Mouse (Mus musculus): ENCODE measurements around the gene Rpl11. TPM values are rescaled to one million over a fixed set of nuclear protein-coding genes. Genes with fewer than 3 reads are reported as not detected.

Gene Rpl11
- polyA plus RNA-seq, 1 experiment from 2014 or later: 410 TPM

- Histone ChIP-seq H3K27me3 (ENCODE audit: control insufficient read depth, insufficient read depth, low read length) (no peaks in the 10 kb centered on the region), H3K9ac (ENCODE audit: low read length) (no peak overlapping the region), H3K4me3 (ENCODE audit: low read depth, low read length) (no peak overlapping the region), H3K9me3 (ENCODE audit: control insufficient read depth, low read length) (no peaks in the 10 kb centered on the region), H3K27ac (ENCODE audit: low read depth, low read length) (no peak overlapping the region), H3K36me3 (ENCODE audit: control insufficient read depth, insufficient read depth, low read length) (no peaks in the 10 kb centered on the region), H3K4me2 (ENCODE audit: low read depth) (no peak overlapping the region), H3K4me1 (ENCODE audit: control insufficient read depth, insufficient read depth, low read length) (peaks cover 3% of the 10 kb centered on the region; the same call in 1 of the 2 replicates)
- ATAC-seq (ENCODE audit: insufficient read depth, low FRiP score, low TSS enrichment): no peak
- 93% methylated on average over 4 of the region's 4 CpGs for WGBS
- no peak for DNase-seq (ENCODE audit: low spot score)
Measured at GRCm38 (mm10) chr4:136091346-136091745, 38.1 kb upstream of the Rpl11 start.

DNA sequence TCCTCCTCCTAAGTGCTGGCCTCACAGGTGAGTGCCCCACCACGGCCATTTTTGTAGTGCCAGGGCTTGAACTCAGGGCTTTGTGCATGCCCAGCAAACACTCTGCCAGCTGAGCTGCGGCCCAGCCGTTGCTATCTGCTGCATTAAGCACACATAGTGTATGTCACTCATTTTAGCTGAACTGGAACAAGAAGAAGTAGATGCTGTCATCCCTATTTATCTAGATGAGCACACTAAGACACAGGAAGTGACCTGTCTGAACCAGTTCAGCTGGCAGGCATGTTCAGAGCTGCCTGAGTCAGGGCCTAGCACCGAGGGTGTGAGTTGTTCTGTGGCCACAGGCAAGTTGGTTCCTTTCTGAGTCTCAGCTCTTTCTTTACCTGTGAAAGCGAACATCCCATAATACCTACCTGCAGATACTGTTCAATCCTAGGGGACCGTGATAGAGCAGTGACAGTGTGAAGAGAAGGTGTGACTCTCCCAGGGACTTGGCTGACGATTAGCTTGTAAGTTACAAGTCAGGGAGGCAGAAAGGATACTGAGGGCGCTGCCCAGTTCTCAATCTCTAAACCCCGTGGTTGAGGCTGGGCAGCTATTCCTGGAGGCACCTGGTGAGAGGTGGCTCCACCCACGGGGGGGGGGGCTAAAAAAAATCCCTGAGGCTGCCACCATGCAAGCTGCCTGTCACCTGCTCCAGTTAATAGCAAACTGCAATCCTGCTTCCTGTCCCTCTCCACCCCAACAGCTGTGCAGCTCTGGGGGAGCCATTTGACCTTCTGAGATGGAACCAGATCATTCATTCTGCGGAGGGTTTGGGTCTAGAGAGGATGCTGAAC, 36.7 kb upstream of the Rpl11 start:
- 60% methylated on average over 11 of the region's 11 CpGs for WGBS
- DNase-seq (ENCODE audit: low spot score) (no peak), ATAC-seq (ENCODE audit: insufficient read depth, low FRiP score, low TSS enrichment) (no peak)
- H3K9ac ChIP-seq (ENCODE audit: low read length): no peak overlapping the region
- no peaks in the 10 kb centered on the region for H3K27me3 ChIP-seq (ENCODE audit: control insufficient read depth, insufficient read depth, low read length)
- no peaks in the 10 kb centered on the region for H3K9me3 ChIP-seq (ENCODE audit: control insufficient read depth, low read length)
- H3K4me2 ChIP-seq (ENCODE audit: low read depth): no peak overlapping the region
- H3K4me3 ChIP-seq (ENCODE audit: low read depth, low read length): no peak overlapping the region
- H3K36me3 ChIP-seq (ENCODE audit: control insufficient read depth, insufficient read depth, low read length): no peaks in the 10 kb centered on the region
- peaks cover 3% of the 10 kb centered on the region; the same call in 1 of the 2 replicates for H3K4me1 ChIP-seq (ENCODE audit: control insufficient read depth, insufficient read depth, low read length)
- no peak overlapping the region for H3K27ac ChIP-seq (ENCODE audit: low read depth, low read length)

GRCm38 (mm10) chr4:136088971-136089747, 35.9 kb upstream of the Rpl11 start:
- Histone ChIP-seq H3K36me3 (ENCODE audit: control insufficient read depth, insufficient read depth, low read length) (no peaks in the 10 kb centered on the region), H3K4me2 (ENCODE audit: low read depth) (no peak overlapping the region), H3K4me3 (ENCODE audit: low read depth, low read length) (no peak overlapping the region), H3K27ac (ENCODE audit: low read depth, low read length) (no peak overlapping the region), H3K9ac (ENCODE audit: low read length) (no peak overlapping the region), H3K9me3 (ENCODE audit: control insufficient read depth, low read length) (no peaks in the 10 kb centered on the region), H3K4me1 (ENCODE audit: control insufficient read depth, insufficient read depth, low read length) (peaks cover 3% of the 10 kb centered on the region; the same call in 1 of the 2 replicates), H3K27me3 (ENCODE audit: control insufficient read depth, insufficient read depth, low read length) (no peaks in the 10 kb centered on the region)
- no peak for DNase-seq (ENCODE audit: low spot score)
- WGBS: 35% methylated on average over 16 of the region's 16 CpGs
- no peak for ATAC-seq (ENCODE audit: insufficient read depth, low FRiP score, low TSS enrichment)

GRCm38 (mm10) chr4:136088364-136088763, 35.1 kb upstream of the Rpl11 start:
- H3K4me2 ChIP-seq (ENCODE audit: low read depth): no peak overlapping the region
- H3K36me3 ChIP-seq (ENCODE audit: control insufficient read depth, insufficient read depth, low read length): no peaks in the 10 kb centered on the region
- H3K9me3 ChIP-seq (ENCODE audit: control insufficient read depth, low read length): no peaks in the 10 kb centered on the region
- H3K27me3 ChIP-seq (ENCODE audit: control insufficient read depth, insufficient read depth, low read length): no peaks in the 10 kb centered on the region
- ATAC-seq (ENCODE audit: insufficient read depth, low FRiP score, low TSS enrichment): no peak
- WGBS: 77% methylated on average over 5 of the region's 5 CpGs
- H3K9ac ChIP-seq (ENCODE audit: low read length): no peak overlapping the region
- peaks cover 3% of the 10 kb centered on the region; the same call in 1 of the 2 replicates for H3K4me1 ChIP-seq (ENCODE audit: control insufficient read depth, insufficient read depth, low read length)
- DNase-seq (ENCODE audit: low spot score): no peak
- no peak overlapping the region for H3K27ac ChIP-seq (ENCODE audit: low read depth, low read length)
- H3K4me3 ChIP-seq (ENCODE audit: low read depth, low read length): no peak overlapping the region

DNA sequence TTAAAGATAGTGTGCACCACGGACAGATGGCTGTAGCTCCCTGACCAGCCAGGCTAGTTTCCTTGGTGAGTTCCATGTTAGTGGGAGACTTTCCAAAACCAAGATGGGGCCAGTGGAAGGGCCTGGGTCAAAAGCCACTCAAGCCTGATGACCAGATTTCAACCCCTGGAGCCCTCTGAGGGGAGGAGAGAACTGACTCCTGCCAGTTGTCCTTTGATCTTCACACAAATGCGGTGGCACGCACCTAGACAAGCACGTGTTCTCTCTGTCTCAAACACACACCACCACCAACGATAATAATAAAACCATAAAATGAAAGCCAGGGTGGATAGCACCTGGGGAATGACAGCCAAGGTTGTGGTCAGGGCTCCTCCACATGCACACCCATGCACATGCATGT, 34.0 kb upstream of the Rpl11 start:
- 85% methylated on average over 5 of the region's 5 CpGs for WGBS
- Histone ChIP-seq H3K27me3 (ENCODE audit: control insufficient read depth, insufficient read depth, low read length) (peaks cover 5% of the 10 kb centered on the region), H3K36me3 (ENCODE audit: control insufficient read depth, insufficient read depth, low read length) (no peaks in the 10 kb centered on the region), H3K4me1 (ENCODE audit: control insufficient read depth, insufficient read depth, low read length) (peaks cover 3% of the 10 kb centered on the region; the same call in 1 of the 2 replicates), H3K9me3 (ENCODE audit: control insufficient read depth, low read length) (no peaks in the 10 kb centered on the region), H3K9ac (ENCODE audit: low read length) (no peak overlapping the region), H3K27ac (ENCODE audit: low read depth, low read length) (no peak overlapping the region), H3K4me2 (ENCODE audit: low read depth) (no peak overlapping the region), H3K4me3 (ENCODE audit: low read depth, low read length) (no peak overlapping the region)
- ATAC-seq (ENCODE audit: insufficient read depth, low FRiP score, low TSS enrichment) (no peak), DNase-seq (ENCODE audit: low spot score) (no peak)

GRCm38 (mm10) chr4:136084840-136085239, 31.6 kb upstream of the Rpl11 start:
- WGBS: 96% methylated on average over 11 of the region's 11 CpGs
- H3K27ac ChIP-seq (ENCODE audit: low read depth, low read length): no peak overlapping the region
- H3K4me1 ChIP-seq (ENCODE audit: control insufficient read depth, insufficient read depth, low read length): peaks cover 7% of the 10 kb centered on the region; the same call in 1 of the 2 replicates
- H3K4me2 ChIP-seq (ENCODE audit: low read depth): no peak overlapping the region
- no peak for DNase-seq (ENCODE audit: low spot score)
- H3K27me3 ChIP-seq (ENCODE audit: control insufficient read depth, insufficient read depth, low read length): peaks cover 28% of the 10 kb centered on the region
- no peaks in the 10 kb centered on the region for H3K36me3 ChIP-seq (ENCODE audit: control insufficient read depth, insufficient read depth, low read length)
- H3K9me3 ChIP-seq (ENCODE audit: control insufficient read depth, low read length): no peaks in the 10 kb centered on the region
- H3K4me3 ChIP-seq (ENCODE audit: low read depth, low read length): no peak overlapping the region
- H3K9ac ChIP-seq (ENCODE audit: low read length): no peak overlapping the region
- ATAC-seq (ENCODE audit: insufficient read depth, low FRiP score, low TSS enrichment): no peak

- H3K27me3 ChIP-seq (ENCODE audit: control insufficient read depth, insufficient read depth, low read length): peaks cover 30% of the 10 kb centered on the region
- no peak for DNase-seq (ENCODE audit: low spot score)
- WGBS: 82% methylated on average over 19 of the region's 19 CpGs
- no peaks in the 10 kb centered on the region for H3K36me3 ChIP-seq (ENCODE audit: control insufficient read depth, insufficient read depth, low read length)
- no peak for ATAC-seq (ENCODE audit: insufficient read depth, low FRiP score, low TSS enrichment)
- H3K4me1 ChIP-seq (ENCODE audit: control insufficient read depth, insufficient read depth, low read length): 0 out of 2 replicates have a peak, but pooled peaks cover 4% of the 10 kb centered on the region
- H3K9me3 ChIP-seq (ENCODE audit: control insufficient read depth, low read length): no peaks in the 10 kb centered on the region
- no peak overlapping the region for H3K9ac ChIP-seq (ENCODE audit: low read length)
- no peak overlapping the region for H3K4me2 ChIP-seq (ENCODE audit: low read depth)
- no peak overlapping the region for H3K27ac ChIP-seq (ENCODE audit: low read depth, low read length)
- no peak overlapping the region for H3K4me3 ChIP-seq (ENCODE audit: low read depth, low read length)
Measured at GRCm38 (mm10) chr4:136083269-136084105, 30.3 kb upstream of the Rpl11 start.

- Histone ChIP-seq H3K9me3 (ENCODE audit: control insufficient read depth, low read length) (no peaks in the 10 kb centered on the region), H3K4me2 (ENCODE audit: low read depth) (peak overlapping the region; percentile 31), H3K27me3 (ENCODE audit: control insufficient read depth, insufficient read depth, low read length) (peaks cover 30% of the 10 kb centered on the region), H3K4me3 (ENCODE audit: low read depth, low read length) (peak overlapping the region; percentile 21), H3K4me1 (ENCODE audit: control insufficient read depth, insufficient read depth, low read length) (0 out of 2 replicates have a peak, but pooled peaks cover 4% of the 10 kb centered on the region), H3K36me3 (ENCODE audit: control insufficient read depth, insufficient read depth, low read length) (no peaks in the 10 kb centered on the region), H3K9ac (ENCODE audit: low read length) (no peak overlapping the region), H3K27ac (ENCODE audit: low read depth, low read length) (no peak overlapping the region)
- ATAC-seq (ENCODE audit: insufficient read depth, low FRiP score, low TSS enrichment) (no peak), DNase-seq (ENCODE audit: low spot score) (no peak)
- 2% methylated on average over 24 of the region's 28 CpGs for WGBS
Measured at GRCm38 (mm10) chr4:136081729-136082128, 28.5 kb upstream of the Rpl11 start.

All from neural tube, embryonic 11.5 days (tissue).